Mouse (Mus musculus): ENCODE measurements around the gene Psg22.
"Not testable (repeated sequence)": the region's sequence is repeated elsewhere in the genome, so short reads cannot be mapped to it uniquely, and the experiment has no call there.

The Psg22 gene

DNA sequence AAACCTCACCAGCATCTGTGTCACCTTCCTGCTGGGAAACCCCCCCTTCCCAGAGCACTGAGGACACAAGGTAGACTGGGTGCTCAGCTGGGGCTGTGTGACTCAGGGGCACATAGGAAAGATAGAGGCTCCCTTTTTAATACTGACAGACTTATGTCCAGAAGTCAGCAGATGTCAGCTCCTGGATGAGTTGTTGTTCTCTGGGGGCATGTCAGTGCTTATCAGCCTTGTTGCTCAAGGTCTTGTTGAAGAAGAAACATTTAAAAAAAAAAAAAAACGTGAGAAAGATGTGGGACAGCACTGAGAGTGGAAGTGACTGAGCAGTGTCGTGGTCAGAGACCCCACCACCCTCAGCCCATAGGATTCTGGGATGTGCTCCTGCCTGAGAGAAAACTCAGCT, at the start of gene Psg22:
Psg22 (plus strand) TSS at position 301 of the 400 bp plus-strand sequence.
- DNase-seq (ENCODE audit: low read depth in 1 of 2, low spot score in 2 of 2) = no peak

DNA sequence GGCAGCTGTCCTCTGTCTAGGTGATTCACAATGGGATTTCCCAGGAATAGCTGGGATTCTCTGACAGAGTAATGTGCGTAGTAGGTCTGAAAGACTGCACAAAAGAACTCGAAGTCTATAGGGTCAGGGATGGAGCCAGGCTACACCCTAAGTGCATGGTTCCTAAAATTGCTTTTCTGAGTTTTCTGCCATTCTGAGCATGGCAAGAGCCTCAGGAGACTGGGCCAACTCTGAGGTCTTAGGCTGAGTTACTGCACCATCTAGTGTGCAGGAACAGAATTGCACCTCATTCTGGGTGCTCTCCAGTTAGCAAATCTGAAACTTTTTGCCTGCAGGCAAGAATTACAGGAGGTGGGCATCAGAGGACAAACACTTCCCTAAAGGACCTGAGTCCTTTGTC, 38.1 kb upstream of the Psg22 start:
- DNase-seq (ENCODE audit: low read depth in 1 of 2, low spot score in 2 of 2) = no peak

DNA sequence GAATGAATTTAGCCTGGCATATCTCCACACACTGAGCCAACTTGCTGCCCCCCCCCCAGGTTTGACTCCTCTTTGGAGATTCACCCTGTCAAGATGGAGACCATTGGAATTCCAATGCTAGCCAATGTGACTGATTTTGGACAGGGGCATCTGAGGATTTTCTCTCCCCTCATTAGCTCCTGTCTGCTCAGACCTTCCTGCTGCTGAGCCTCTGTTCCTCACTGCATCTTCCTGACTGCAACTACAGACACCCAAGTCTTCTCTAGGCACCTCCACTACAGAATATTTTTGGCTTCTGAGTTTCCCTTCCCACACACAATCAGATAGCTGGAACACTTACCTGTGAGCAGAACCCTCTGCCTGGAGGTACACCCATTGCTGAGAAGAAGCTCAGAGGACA, 32.3 kb upstream of the Psg22 start:
- no peak for DNase-seq (ENCODE audit: low read depth in 1 of 2, low spot score in 2 of 2)

DNA sequence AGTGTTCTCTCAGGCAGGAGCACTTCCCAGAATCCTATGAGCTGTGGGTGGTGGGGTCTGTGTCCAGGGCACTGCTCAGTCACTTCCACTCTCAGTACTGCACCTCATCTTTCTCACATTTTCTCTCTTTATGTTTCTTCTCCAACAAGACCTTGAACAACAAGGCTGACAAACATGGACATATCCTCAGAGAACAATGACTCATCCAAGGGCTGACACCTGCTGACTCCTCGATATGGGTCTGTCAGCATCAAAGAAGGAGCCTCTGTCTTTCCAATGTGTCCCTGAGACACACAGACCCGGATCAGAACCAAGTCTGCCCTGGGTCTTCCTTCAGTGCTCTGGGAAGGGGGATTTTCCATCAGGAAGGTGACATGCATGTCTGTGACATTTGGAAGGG, 31.8 kb upstream of the Psg22 start, which contains the start of gene Psg20:
Psg20 (minus strand) TSS at position 101 of the 400 bp plus-strand sequence.
- DNase-seq (ENCODE audit: low read depth in 1 of 2, low spot score in 2 of 2) = no peak

DNA sequence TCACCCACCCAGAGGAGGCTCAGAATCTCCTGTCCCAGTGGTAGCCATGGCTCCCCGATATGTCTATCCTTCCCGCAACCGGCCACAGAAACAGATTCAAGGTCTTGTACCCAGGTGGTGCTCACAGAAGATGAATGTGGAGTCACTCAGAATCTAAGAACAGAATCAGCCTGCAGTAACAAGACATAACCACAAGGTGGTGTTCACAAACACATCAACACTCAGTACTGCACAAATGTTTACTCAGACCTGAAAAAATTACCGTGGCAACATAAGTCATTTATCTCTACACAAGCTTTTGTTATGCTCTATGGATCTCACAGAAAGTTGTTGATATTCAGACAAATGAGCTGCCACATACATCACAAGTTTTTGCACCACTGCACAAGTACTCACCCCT, 7.6 kb upstream of the Psg22 start:
- not testable (repeated sequence) for DNase-seq (ENCODE audit: low read depth in 1 of 2, low spot score in 2 of 2)

DNA sequence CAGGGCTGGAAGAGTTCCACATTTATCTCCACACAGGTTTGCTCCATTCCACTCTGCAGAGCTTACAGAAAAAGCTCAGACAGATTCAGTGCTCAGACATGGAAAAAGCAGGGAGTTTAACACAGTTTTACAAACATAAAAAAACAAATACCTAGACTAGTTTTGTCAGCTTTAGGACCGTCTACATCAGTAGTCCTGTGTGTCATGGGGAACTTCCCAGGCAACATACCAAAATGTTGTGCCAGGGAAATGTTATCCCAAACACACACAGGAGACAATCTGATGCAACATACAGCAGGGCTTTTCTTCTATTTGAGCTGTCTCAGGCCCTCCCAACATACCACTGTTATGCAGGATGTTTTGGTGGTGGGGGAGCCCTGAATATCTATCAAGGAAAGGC, 7.0 kb upstream of the Psg22 start:
- no peak for DNase-seq (ENCODE audit: low read depth in 1 of 2, low spot score in 2 of 2)

DNA sequence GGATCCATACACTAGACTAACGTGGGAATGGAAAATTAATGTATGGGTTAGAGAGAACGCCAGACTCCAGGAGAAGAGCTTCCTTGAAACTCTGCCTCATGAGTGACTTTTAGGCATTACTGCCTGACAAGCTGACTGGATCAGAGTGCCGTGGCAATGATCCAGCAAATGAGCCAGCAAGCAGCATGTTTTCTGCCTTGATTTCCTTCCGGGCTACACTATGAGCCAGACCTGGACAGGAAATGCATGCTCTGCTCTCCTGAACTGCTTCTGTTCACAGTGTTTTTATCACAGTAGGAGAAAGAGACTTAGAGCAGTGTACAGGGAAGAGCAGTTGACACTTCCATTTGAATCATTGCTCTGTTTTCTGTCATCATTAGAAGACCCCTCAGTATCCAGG, 2.3 kb upstream of the Psg22 start:
- no peak for DNase-seq (ENCODE audit: low read depth in 1 of 2, low spot score in 2 of 2)

DNA sequence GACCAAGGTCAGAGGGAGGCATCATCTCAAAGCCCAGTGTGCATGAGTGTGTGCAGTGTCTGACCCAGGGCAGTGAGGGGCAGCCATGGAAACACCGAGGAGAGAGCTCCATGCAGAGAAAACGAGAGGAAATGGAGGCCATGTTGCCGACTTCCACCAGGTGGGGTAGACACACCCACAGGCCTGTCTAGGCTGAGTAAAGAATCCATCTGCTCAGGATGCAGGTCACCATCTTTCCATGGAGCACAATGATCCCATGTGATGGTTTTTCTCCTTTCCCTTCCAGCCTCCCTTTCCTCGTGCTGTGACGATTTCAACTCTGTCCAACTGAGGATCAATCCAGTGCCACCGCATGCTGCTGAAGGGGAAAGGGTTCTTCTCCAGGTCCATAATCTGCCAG, 6.1 kb downstream of the Psg22 start:
- DNase-seq (ENCODE audit: low read depth in 1 of 2, low spot score in 2 of 2) = no peak

DNA sequence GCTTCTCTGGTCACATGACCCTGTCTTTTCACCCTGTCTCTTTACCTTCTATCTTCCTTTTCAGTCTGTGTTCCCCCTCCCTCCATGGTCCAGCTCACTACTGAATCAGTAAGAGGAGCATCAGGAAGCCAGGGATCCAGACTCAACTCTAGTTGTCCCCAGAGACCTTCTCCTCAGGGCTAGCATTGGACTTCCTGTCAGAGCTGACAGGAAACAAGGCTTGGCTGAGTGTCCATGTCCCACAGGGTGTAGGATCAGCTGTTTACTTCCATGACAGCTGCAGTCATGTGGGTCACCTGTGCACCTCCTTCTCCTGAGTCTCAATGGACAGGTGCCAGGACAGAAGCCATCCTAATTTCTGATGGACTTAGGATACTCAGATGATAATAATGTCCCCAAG, 8.0 kb downstream of the Psg22 start:
- not testable (repeated sequence) for DNase-seq (ENCODE audit: low read depth in 1 of 2, low spot score in 2 of 2)

DNA sequence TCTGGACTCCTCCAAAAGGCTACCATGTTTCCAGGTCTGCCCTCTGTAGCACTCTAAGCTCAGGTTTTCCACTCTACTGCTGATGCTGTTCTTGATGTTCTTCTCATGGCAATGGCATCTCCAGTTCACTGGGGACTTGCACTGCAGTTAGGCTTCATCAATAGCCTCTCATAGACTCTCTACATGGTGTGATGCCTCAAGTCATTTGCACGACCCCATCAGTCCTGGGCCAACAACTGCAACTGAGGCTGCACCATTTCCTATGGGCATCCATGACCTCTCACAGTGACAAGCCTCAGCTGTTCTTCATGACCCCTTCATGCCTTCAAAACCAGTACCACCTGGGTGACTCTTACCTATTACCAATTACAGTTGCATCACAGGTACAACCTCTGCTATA, 10.5 kb downstream of the Psg22 start:
- DNase-seq (ENCODE audit: low read depth in 1 of 2, low spot score in 2 of 2) = no peak

DNA sequence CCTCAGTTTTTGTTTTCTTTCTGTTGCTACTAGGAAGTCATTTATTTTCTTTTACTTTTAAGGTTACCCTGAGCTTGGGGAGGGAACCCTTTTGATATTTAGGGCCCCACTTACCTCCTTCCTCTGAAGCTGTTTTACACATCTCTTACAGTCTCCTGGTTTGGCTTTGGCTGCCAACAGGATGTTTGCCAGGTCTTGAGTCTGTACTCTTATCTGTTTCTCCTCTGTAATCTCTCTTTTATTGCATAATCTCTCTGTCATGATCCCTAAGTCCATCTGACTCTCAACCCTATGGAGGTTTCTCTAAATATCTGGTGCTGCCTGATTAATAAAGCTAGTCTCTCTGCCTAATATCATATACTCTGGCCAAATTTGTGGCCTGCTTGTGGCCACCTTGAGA, 15.2 kb downstream of the Psg22 start:
- no peak for DNase-seq (ENCODE audit: low read depth in 1 of 2, low spot score in 2 of 2)

DNA sequence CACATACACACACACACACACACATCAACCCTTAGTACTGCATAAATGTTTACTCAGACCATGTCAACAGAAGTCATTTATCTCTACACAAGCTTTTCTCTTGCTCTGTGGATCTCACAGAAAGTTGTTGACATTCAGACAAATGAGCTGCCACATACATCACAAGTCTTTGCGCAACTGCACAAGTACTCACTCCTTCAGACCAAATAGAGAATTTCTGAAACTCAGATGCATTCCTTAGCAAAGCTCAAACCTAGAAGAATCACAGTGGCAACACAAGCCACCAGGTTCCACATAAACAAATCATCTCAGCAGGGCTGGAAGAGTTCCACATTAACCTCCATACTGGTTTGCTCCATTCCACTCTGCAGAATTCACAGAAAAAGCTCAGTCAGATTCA, 16.6 kb downstream of the Psg22 start:
- no peak for DNase-seq (ENCODE audit: low read depth in 1 of 2, low spot score in 2 of 2)

DNA sequence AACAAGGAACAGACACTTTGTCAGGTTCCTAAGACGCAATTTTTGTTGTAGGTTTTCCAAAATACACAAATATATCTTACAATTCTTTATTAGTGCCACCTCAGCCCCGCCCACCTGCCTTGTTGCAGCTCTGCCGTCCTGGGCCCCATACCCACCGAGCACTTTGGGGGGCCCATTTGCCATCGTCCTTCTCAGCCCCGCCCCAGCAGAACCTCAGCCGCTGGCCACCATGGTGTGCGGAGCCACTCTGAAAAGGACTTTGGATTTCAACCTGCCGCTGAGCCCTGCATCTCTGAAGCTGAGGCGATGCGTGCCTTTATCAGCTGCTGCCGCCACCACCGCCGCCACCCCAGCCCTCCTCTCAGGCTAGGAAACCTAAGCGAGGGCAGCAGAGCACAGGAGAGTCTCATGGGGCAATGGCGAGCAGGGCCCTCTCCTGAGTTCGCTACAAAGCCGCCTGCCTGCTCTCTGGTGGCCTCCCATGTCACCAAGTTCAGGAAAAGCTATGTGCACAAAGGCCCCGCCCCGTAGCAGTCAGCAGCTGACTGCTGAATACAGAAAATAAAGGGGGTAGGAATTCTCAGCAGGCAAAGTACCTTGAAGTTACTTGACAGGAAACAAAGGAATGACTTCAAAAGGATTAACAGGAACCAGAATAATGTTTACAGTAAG, 28.4 kb downstream of the Psg22 start:
- no peak for DNase-seq (ENCODE audit: low read depth in 1 of 2, low spot score in 2 of 2)

DNA sequence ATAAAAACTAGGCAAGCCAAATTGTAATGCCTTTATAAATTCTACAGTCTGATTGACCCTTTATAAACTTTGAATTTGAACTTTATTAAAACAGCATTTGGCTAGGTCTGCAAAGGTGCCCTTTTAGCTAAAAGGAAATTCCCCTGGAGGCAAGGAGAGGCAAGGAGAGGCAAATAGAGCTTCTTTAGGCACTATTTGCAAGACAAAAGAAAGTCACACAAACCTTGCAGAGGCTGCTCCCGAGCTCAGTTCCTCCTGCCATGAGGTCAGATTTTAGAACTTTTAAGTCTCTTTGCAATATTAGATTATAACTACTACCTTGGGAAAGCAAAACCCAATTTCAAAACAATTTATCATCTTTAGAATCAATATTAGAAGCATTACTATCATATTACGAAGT, 29.5 kb downstream of the Psg22 start:
- DNase-seq (ENCODE audit: low read depth in 1 of 2, low spot score in 2 of 2) = not testable (repeated sequence)

DNA sequence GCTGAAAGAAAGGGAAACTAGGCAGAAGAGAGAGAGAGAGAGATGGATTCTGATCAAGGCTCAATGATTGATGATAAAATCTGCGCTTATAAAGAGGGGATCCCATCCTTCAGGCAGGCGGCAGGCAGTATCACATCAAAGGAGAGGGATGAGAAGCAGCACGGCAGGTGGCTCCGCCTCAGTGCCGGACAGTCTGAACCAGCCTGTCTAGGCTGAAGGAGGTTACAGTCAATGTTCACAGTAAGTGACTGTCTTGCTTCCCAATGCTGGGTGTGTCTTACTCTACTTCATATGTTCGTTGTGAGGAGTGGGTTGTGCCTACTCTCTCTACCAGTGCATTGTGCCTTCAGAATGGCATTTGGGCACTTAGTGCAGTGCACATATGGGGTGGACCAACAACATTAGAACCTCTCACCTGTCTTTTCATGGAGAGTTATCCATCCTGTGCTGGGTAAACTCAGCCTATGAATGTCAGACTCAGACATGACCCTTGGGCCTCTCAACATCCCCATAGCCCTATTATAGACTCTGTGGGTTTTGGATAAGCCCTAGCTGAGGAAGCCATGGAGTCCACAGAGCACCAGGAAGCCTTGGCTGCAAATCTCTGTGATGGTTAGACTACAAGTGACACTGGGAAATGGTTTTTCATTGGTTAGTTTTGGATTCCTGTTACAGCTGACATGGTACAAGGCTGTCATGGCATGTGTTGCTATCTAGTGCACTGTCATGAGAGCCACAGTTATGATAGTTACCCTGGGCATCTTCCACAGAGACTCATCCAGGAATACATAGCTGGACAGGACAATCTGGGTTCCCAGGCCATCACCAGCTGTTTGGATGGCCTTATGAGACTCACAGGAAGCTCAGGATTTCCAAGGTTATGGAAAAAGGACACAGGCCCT, 31.4 kb downstream of the Psg22 start:
- no peak for DNase-seq (ENCODE audit: low read depth in 1 of 2, low spot score in 2 of 2)

DNA sequence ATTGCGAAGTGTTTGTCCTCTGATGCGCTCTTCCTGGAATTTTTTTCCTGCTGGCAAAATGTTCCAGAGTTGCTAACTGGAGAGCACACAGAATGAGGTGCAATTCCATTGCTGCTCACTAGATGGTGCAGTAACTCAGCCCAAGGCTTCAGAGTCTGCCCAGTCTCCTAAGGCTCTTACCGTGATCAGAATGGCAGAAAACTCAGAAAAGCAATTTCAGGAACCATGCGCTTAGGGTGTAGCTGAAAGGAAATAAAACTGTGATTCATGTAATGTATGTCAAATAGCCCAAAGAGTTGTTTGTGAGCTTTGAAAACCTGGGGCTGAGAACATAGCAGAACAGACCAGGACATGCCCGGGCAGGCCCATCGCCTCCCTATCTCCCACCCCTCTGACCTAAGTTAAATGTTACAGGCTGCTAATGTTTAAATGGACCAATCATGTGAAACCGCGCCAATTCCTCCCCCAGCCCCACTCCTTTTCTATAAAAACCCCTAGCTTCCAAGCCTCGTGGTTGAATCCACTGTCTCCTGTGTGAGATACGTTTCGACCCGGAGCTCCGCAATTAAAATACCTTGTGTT, 32.1 kb downstream of the Psg22 start:
- DNase-seq (ENCODE audit: low read depth in 1 of 2, low spot score in 2 of 2) = not testable (repeated sequence)

DNA sequence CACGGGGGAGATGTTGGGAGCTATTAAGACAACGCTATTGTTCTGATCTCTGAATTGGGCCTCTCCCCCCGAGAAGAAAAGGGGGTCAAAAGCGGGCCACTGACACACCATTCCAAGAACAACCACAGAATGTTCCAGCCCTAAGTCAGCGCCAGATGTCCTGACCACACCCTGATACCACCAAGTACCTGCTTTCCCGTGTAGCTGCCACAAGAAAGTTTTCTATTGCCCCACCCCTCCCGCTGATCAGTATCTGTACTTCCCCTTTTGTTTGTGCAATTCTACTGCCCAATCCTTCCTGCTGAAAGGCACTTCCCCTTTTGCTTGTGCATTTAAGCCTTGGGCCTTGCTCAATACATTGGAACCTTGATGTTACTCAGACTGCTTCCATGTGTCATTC, 42.3 kb downstream of the Psg22 start:
- not testable (repeated sequence) for DNase-seq (ENCODE audit: low read depth in 1 of 2, low spot score in 2 of 2)

DNA sequence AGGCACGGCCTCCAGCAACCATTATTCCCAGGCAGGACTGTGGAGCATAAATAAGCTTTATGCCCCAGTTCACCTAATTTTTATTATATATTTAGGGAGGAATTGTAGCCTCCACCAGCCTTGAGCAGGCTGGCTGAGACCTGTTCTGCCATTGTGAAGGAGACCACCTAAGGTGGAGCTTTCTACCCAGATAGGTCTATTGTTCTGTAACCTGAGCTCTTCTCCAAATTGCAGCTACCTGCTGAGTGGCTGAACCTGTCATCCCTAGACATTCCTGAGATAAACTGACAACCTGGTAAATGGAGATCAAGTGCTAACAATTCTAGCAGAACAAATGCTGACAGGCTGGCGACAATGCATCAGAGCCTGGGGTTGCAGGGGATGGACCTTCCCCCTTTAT, 45.0 kb downstream of the Psg22 start:
- not testable (repeated sequence) for DNase-seq (ENCODE audit: low read depth in 1 of 2, low spot score in 2 of 2)

Data from monocyte, adult 2 months (primary cell).